Mouse (Mus musculus) limb, embryonic 12.5 days (tissue): Measurements from ENCODE around the gene Cby1. TPM values are rescaled to one million over a fixed set of nuclear protein-coding genes. Genes with fewer than 3 reads are reported as not detected.
"Not testable (repeated sequence)": the region's sequence is repeated elsewhere in the genome, so short reads cannot be mapped to it uniquely, and the experiment has no call there.

ENCODE experiments used
- ATAC-seq: fragments of 200-750 bp; cut with Nextera tagmentation; 2 replicates; pipeline ENCODE4 v1.8.0; 2017; ENCODE audit warnings: low read depth, moderate TSS enrichment; ENCODE audit not compliant: insufficient number of reproducible peaks, insufficient read depth, low FRiP score, low TSS enrichment
- H3K27ac ChIP-seq: fragments of 300-500 bp; sonication (generic); 2 replicates; pipeline ENCODE4 v1.5.1; 2016; ENCODE audit warnings: mild to moderate bottlenecking, moderate library complexity
- H3K27me3 ChIP-seq: fragments of 300-500 bp; sonication (generic); 2 replicates; pipeline ENCODE4 v1.6.1; 2016; ENCODE audit warnings: mild to moderate bottlenecking, moderate library complexity
- H3K36me3 ChIP-seq: fragments of 300-500 bp; sonication (generic); 2 replicates; pipeline ENCODE4 v1.6.1; 2016; ENCODE audit warnings: mild to moderate bottlenecking, moderate library complexity
- H3K4me1 ChIP-seq: fragments of 300-500 bp; sonication (generic); replicated peaks from 2 replicates; pipeline ENCODE4 v1.6.1; 2016
- H3K4me2 ChIP-seq: fragments of 300-500 bp; sonication (generic); 2 replicates; pipeline ENCODE4 v1.6.1; 2016; ENCODE audit warnings: mild to moderate bottlenecking, moderate library complexity
- H3K4me3 ChIP-seq: fragments of 300-500 bp; sonication (generic); replicated peaks from 2 replicates; pipeline ENCODE4 v1.5.1; 2016; ENCODE audit warnings: mild to moderate bottlenecking
- H3K9ac ChIP-seq: fragments of 300-500 bp; sonication (generic); replicated peaks from 2 replicates; pipeline ENCODE4 v1.6.1; 2016; ENCODE audit warnings: mild to moderate bottlenecking, moderate library complexity
- H3K9me3 ChIP-seq: fragments of 300-500 bp; sonication (generic); 2 replicates; pipeline ENCODE4 v1.6.1; 2016; ENCODE audit warnings: mild to moderate bottlenecking, moderate library complexity
- WGBS: fragments of 180-500 bp; shearing (Covaris S2); methylation state at CpG from one replicate; pipeline ENCODE4 v1.1.7; 2016; 5-methylcytosine and 5-hydroxymethylcytosine counted together
- polyA plus RNA-seq: library from polyadenylated mRNA; unstranded; fragments of >200 nt; fragmentation: Nextera tagmentation; extraction: Ambion mirVana; gene quantifications from 2 replicates; pipeline ENCODE4 v1.2.1, GENCODE M21; 2016

Gene Cby1
- polyA plus RNA-seq, 1 experiment from 2014 or later = 57.6 TPM

GRCm38 (mm10) chr15:79648130-79648529 lies 10.9 kb upstream of the Cby1 start:
- no peaks in the 10 kb centered on the region for H3K9me3 ChIP-seq
- no peak overlapping the region for H3K4me2 ChIP-seq
- no peak overlapping the region for H3K4me3 ChIP-seq
- WGBS = 87% methylated on average over 12 of the region's 12 CpGs
- 0 out of 2 replicates have a peak overlapping the region, but pooled peaks have one; percentile 12 for H3K9ac ChIP-seq
- H3K27ac ChIP-seq = no peak overlapping the region
- H3K36me3 ChIP-seq = peaks cover 21% of the 10 kb centered on the region
- H3K27me3 ChIP-seq = no peaks in the 10 kb centered on the region
- H3K4me1 ChIP-seq = no peaks in the 10 kb centered on the region
- ATAC-seq = no peak

- no peak overlapping the region for H3K4me2 ChIP-seq
- ATAC-seq = no peak
- H3K4me1 ChIP-seq = no peaks in the 10 kb centered on the region
- H3K9me3 ChIP-seq = no peaks in the 10 kb centered on the region
- H3K36me3 ChIP-seq = peaks cover 16% of the 10 kb centered on the region
- no peaks in the 10 kb centered on the region for H3K27me3 ChIP-seq
- no peak overlapping the region for H3K4me3 ChIP-seq
- no peak overlapping the region for H3K9ac ChIP-seq
- H3K27ac ChIP-seq = no peak overlapping the region
These were observed 8.4 kb upstream of the Cby1 start for GRCm38 (mm10) chr15:79650569-79650968.

- no peak for ATAC-seq
These were observed 7.5 kb upstream of the Cby1 start for GRCm38 (mm10) chr15:79651481-79651880.

GRCm38 (mm10) chr15:79656451-79656850 lies 2.5 kb upstream of the Cby1 start:
- Histone ChIP-seq H3K4me1 (peaks cover 6% of the 10 kb centered on the region), H3K4me2 (no peak overlapping the region), H3K4me3 (no peak overlapping the region), H3K9me3 (0 out of 2 replicates have a peak, but pooled peaks cover 2% of the 10 kb centered on the region), H3K27me3 (no peaks in the 10 kb centered on the region), H3K9ac (no peak overlapping the region), H3K36me3 (peaks cover 3% of the 10 kb centered on the region; the same call in 1 of the 2 replicates), H3K27ac (no peak overlapping the region)
- ATAC-seq = no peak
- 95% methylated on average over 14 of the region's 14 CpGs for WGBS

More at GRCm38 (mm10) chr15:79651481-79651880, 7.5 kb upstream of the Cby1 start:
- Histone ChIP-seq H3K4me1 (no peaks in the 10 kb centered on the region), H3K9ac (no peak overlapping the region), H3K4me3 (no peak overlapping the region), H3K36me3 (peaks cover 16% of the 10 kb centered on the region), H3K9me3 (no peaks in the 10 kb centered on the region), H3K27ac (no peak overlapping the region), H3K4me2 (no peak overlapping the region), H3K27me3 (no peaks in the 10 kb centered on the region)
- 79% methylated on average over 4 of the region's 4 CpGs for WGBS

GRCm38 (mm10) chr15:79657837-79658530 lies 1.0 kb upstream of the Cby1 start:
- Histone ChIP-seq H3K27me3 (no peaks in the 10 kb centered on the region), H3K36me3 (peaks cover 17% of the 10 kb centered on the region; the same call in 1 of the 2 replicates), H3K4me2 (peak overlapping the region; percentile 91), H3K9me3 (peaks cover 4% of the 10 kb centered on the region; the same call in 1 of the 2 replicates), H3K9ac (peak overlapping the region; percentile 76), H3K4me1 (peaks cover 6% of the 10 kb centered on the region), H3K4me3 (peak overlapping the region; percentile 75), H3K27ac (peak overlapping the region; percentile 94)
- 5% methylated on average over 16 of the region's 16 CpGs for WGBS
- no peak for ATAC-seq

GRCm38 (mm10) chr15:79661852-79662251 lies 2.9 kb downstream of the Cby1 start:
- Histone ChIP-seq H3K36me3 (peaks cover 38% of the 10 kb centered on the region), H3K9me3 (peaks cover 4% of the 10 kb centered on the region; the same call in 1 of the 2 replicates), H3K4me1 (peaks cover 6% of the 10 kb centered on the region), H3K27me3 (no peaks in the 10 kb centered on the region), H3K4me3 (no peak overlapping the region), H3K4me2 (no peak overlapping the region), H3K9ac (no peak overlapping the region), H3K27ac (no peak overlapping the region)
- ATAC-seq = no peak
- 73% methylated on average over 4 of the region's 4 CpGs for WGBS

- WGBS = 93% methylated on average over 8 of the region's 8 CpGs
- Histone ChIP-seq H3K27me3 (no peaks in the 10 kb centered on the region), H3K27ac (no peak overlapping the region), H3K9ac (no peak overlapping the region), H3K4me1 (peaks cover 4% of the 10 kb centered on the region), H3K9me3 (peaks cover 4% of the 10 kb centered on the region; the same call in 1 of the 2 replicates), H3K4me2 (no peak overlapping the region), H3K4me3 (no peak overlapping the region), H3K36me3 (peaks cover 51% of the 10 kb centered on the region)
- ATAC-seq = no peak
These were observed 5.7 kb downstream of the Cby1 start for GRCm38 (mm10) chr15:79664666-79665065.

- Histone ChIP-seq H3K9ac (no peak overlapping the region), H3K27me3 (no peaks in the 10 kb centered on the region), H3K4me2 (no peak overlapping the region), H3K27ac (no peak overlapping the region), H3K4me3 (no peak overlapping the region), H3K4me1 (peaks cover 6% of the 10 kb centered on the region), H3K36me3 (peaks cover 48% of the 10 kb centered on the region), H3K9me3 (no peaks in the 10 kb centered on the region)
- ATAC-seq = no peak
- WGBS = 73% methylated on average over 10 of the region's 10 CpGs
These were observed 10.2 kb downstream of the Cby1 start for GRCm38 (mm10) chr15:79669195-79669594.

GRCm38 (mm10) chr15:79670249-79670971 lies 11.4 kb downstream of the Cby1 start, which contains the start of gene Tomm22:
TSS of gene Tomm22 (plus strand) at chr15:79670861.
- Histone ChIP-seq H3K27ac (peak within 1 kb of the TSS; percentile 67; the same call in 1 of the 2 replicates), H3K9ac (peak within 1 kb of the TSS; percentile 89), H3K4me2 (peak within 1 kb of the TSS; percentile 67), H3K4me1 (peaks cover 6% of the 10 kb centered on the region), H3K27me3 (no peaks in the 10 kb centered on the region), H3K4me3 (peak within 1 kb of the TSS; percentile 96), H3K9me3 (no peaks in the 10 kb centered on the region), H3K36me3 (peaks cover 58% of the 10 kb centered on the region)
- ATAC-seq = peak; percentile 98
- 22% methylated on average over 33 of the region's 33 CpGs for WGBS

GRCm38 (mm10) chr15:79670972-79671299 lies 11.9 kb downstream of the Cby1 start:
- Histone ChIP-seq H3K27ac (peak overlapping the region; percentile 67; the same call in 1 of the 2 replicates), H3K4me1 (peaks cover 6% of the 10 kb centered on the region), H3K9me3 (no peaks in the 10 kb centered on the region), H3K4me2 (peak overlapping the region; percentile 67), H3K9ac (peak overlapping the region; percentile 89), H3K36me3 (peaks cover 56% of the 10 kb centered on the region), H3K4me3 (peak overlapping the region; percentile 96), H3K27me3 (no peaks in the 10 kb centered on the region)
- under 1% methylated on average over 37 of the region's 37 CpGs for WGBS
- 0 out of 2 replicates have a peak, but pooled peaks have one; percentile 12 for ATAC-seq

- H3K27ac ChIP-seq, H3K4me1 ChIP-seq, H3K27me3 ChIP-seq, ATAC-seq, H3K9ac ChIP-seq, H3K9me3 ChIP-seq: not testable (repeated sequence)
- Histone ChIP-seq H3K4me3 (peak overlapping the region; percentile 96), H3K36me3 (peaks cover 56% of the 10 kb centered on the region), H3K4me2 (peak overlapping the region; percentile 67)
- 84% methylated on average over 11 of the region's 11 CpGs for WGBS
These were observed 12.9 kb downstream of the Cby1 start for GRCm38 (mm10) chr15:79671828-79672348.
